Mouse (Mus musculus) ES-CJ7 (cell line): Measurements from ENCODE around the gene Gm44805.

ENCODE experiments used
- DNase-seq: peaks from one replicate; pipeline ENCODE4 v3.0.0; 2011; ENCODE audit warnings: low read depth, low spot score

The Gm44805 gene

GRCm38 (mm10) chr7:19632275-19632674 is 48.9 kb downstream of the Gm44805 start:
- no peak for DNase-seq

GRCm38 (mm10) chr7:19629361-19629734 is 51.9 kb downstream of the Gm44805 start, which contains the start of gene Relb:
Gene Relb, minus strand, starts transcription at chr7:19629438.
- peak; percentile 86 for DNase-seq

GRCm38 (mm10) chr7:19628536-19629360 is 52.5 kb downstream of the Gm44805 start:
- peak; percentile 100 for DNase-seq

GRCm38 (mm10) chr7:19628192-19628535 is 53.1 kb downstream of the Gm44805 start:
- no peak for DNase-seq

- peak; percentile 61 for DNase-seq
These were observed 53.5 kb downstream of the Gm44805 start for GRCm38 (mm10) chr7:19627721-19628120.

GRCm38 (mm10) chr7:19623433-19623832 is 57.8 kb downstream of the Gm44805 start:
- DNase-seq, result no peak

GRCm38 (mm10) chr7:19622241-19622640 is 59.0 kb downstream of the Gm44805 start:
- DNase-seq, result peak; percentile 77
